Mouse (Mus musculus) limb, embryonic 12.5 days (tissue): ENCODE measurements around the gene Defb29. TPM values are rescaled to one million over a fixed set of nuclear protein-coding genes. Genes with fewer than 3 reads are reported as not detected.

Experiments used
- ATAC-seq: fragments of 200-750 bp; cut with Nextera tagmentation; 2 replicates; pipeline ENCODE4 v1.8.0; 2017; ENCODE audit warnings: low read depth, moderate TSS enrichment; ENCODE audit not compliant: insufficient number of reproducible peaks, insufficient read depth, low FRiP score, low TSS enrichment
- H3K27ac ChIP-seq: fragments of 300-500 bp; sonication (generic); 2 replicates; pipeline ENCODE4 v1.5.1; 2016; ENCODE audit warnings: mild to moderate bottlenecking, moderate library complexity
- H3K27me3 ChIP-seq: fragments of 300-500 bp; sonication (generic); 2 replicates; pipeline ENCODE4 v1.6.1; 2016; ENCODE audit warnings: mild to moderate bottlenecking, moderate library complexity
- H3K36me3 ChIP-seq: fragments of 300-500 bp; sonication (generic); 2 replicates; pipeline ENCODE4 v1.6.1; 2016; ENCODE audit warnings: mild to moderate bottlenecking, moderate library complexity
- H3K4me1 ChIP-seq: fragments of 300-500 bp; sonication (generic); replicated peaks from 2 replicates; pipeline ENCODE4 v1.6.1; 2016
- H3K4me2 ChIP-seq: fragments of 300-500 bp; sonication (generic); 2 replicates; pipeline ENCODE4 v1.6.1; 2016; ENCODE audit warnings: mild to moderate bottlenecking, moderate library complexity
- H3K4me3 ChIP-seq: fragments of 300-500 bp; sonication (generic); replicated peaks from 2 replicates; pipeline ENCODE4 v1.5.1; 2016; ENCODE audit warnings: mild to moderate bottlenecking
- H3K9ac ChIP-seq: fragments of 300-500 bp; sonication (generic); replicated peaks from 2 replicates; pipeline ENCODE4 v1.6.1; 2016; ENCODE audit warnings: mild to moderate bottlenecking, moderate library complexity
- H3K9me3 ChIP-seq: fragments of 300-500 bp; sonication (generic); 2 replicates; pipeline ENCODE4 v1.6.1; 2016; ENCODE audit warnings: mild to moderate bottlenecking, moderate library complexity
- WGBS: fragments of 180-500 bp; shearing (Covaris S2); methylation state at CpG from one replicate; pipeline ENCODE4 v1.1.7; 2016; 5-methylcytosine and 5-hydroxymethylcytosine counted together
- polyA plus RNA-seq: library from polyadenylated mRNA; unstranded; fragments of >200 nt; fragmentation: Nextera tagmentation; extraction: Ambion mirVana; gene quantifications from 2 replicates; pipeline ENCODE4 v1.2.1, GENCODE M21; 2016

Defb29 gene
- polyA plus RNA-seq: not detected in 2 replicates

- Histone ChIP-seq H3K36me3 (no peaks in the 10 kb centered on the region), H3K27me3 (no peaks in the 10 kb centered on the region), H3K9me3 (peaks cover 5% of the 10 kb centered on the region), H3K4me1 (0 out of 2 replicates have a peak, but pooled peaks cover 2% of the 10 kb centered on the region), H3K4me2 (no peak within 1 kb of the TSS), H3K27ac (no peak within 1 kb of the TSS), H3K4me3 (no peak within 1 kb of the TSS), H3K9ac (no peak within 1 kb of the TSS)
- ATAC-seq: no peak
- 56% methylated on average over 13 of the region's 13 CpGs for WGBS
These were observed at the start of gene Defb29 for GRCm38 (mm10) chr2:152539944-152540710. Gene Defb29 (minus strand): TSS chr2:152540098.

DNA sequence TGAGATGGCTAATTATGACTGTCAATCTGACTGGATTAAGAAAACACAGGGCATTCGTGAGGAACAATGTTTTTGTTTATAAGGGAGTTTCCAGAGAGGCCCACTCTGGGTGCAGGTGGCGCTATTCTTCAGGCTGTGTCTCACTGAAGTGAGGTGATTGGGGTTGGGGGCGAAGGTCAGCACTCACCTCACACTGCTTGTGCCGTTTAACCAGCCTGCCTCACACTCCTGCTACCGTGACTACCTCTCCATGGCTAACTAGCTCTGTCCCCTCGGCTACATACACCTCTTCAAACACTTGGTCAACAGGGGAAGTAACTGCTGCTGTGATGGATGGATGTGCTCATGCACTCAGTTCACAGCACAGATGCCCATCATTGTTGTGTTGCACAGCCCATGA is 49.1 kb upstream of the Defb29 start:
- WGBS: 36% methylated on average over 6 of the region's 6 CpGs
- no peaks in the 10 kb centered on the region; the same call in 1 of the 2 replicates for H3K4me1 ChIP-seq
- no peak for ATAC-seq
- H3K4me3 ChIP-seq: no peak overlapping the region
- H3K9me3 ChIP-seq: no peaks in the 10 kb centered on the region
- H3K9ac ChIP-seq: no peak overlapping the region
- no peak overlapping the region for H3K4me2 ChIP-seq
- no peaks in the 10 kb centered on the region for H3K27me3 ChIP-seq
- H3K27ac ChIP-seq: no peak overlapping the region
- H3K36me3 ChIP-seq: no peaks in the 10 kb centered on the region

- no peaks in the 10 kb centered on the region for H3K36me3 ChIP-seq
- no peak overlapping the region for H3K4me3 ChIP-seq
- H3K9ac ChIP-seq: no peak overlapping the region
- H3K27ac ChIP-seq: no peak overlapping the region
- H3K4me2 ChIP-seq: no peak overlapping the region
- H3K4me1 ChIP-seq: no peaks in the 10 kb centered on the region; the same call in 1 of the 2 replicates
- ATAC-seq: no peak
- no peaks in the 10 kb centered on the region for H3K9me3 ChIP-seq
- 27% methylated on average over 2 of the region's 2 CpGs for WGBS
- no peaks in the 10 kb centered on the region for H3K27me3 ChIP-seq
These were observed 48.6 kb upstream of the Defb29 start for GRCm38 (mm10) chr2:152588450-152588849.

GRCm38 (mm10) chr2:152586926-152587560 is 47.1 kb upstream of the Defb29 start:
- ATAC-seq: no peak

GRCm38 (mm10) chr2:152580612-152581011 is 40.7 kb upstream of the Defb29 start:
- no peaks in the 10 kb centered on the region for H3K27me3 ChIP-seq
- H3K4me1 ChIP-seq: no peaks in the 10 kb centered on the region
- no peak for ATAC-seq
- no peak overlapping the region for H3K9ac ChIP-seq
- no peaks in the 10 kb centered on the region for H3K36me3 ChIP-seq
- H3K4me2 ChIP-seq: no peak overlapping the region
- no peak overlapping the region for H3K4me3 ChIP-seq
- 88% methylated on average over 11 of the region's 11 CpGs for WGBS
- no peak overlapping the region for H3K27ac ChIP-seq
- no peaks in the 10 kb centered on the region for H3K9me3 ChIP-seq

More at GRCm38 (mm10) chr2:152586926-152587560, 47.1 kb upstream of the Defb29 start:
- Histone ChIP-seq H3K4me3 (no peak overlapping the region), H3K4me2 (no peak overlapping the region), H3K4me1 (no peaks in the 10 kb centered on the region; the same call in 1 of the 2 replicates), H3K9ac (no peak overlapping the region), H3K9me3 (no peaks in the 10 kb centered on the region), H3K27ac (no peak overlapping the region), H3K36me3 (no peaks in the 10 kb centered on the region), H3K27me3 (no peaks in the 10 kb centered on the region)
- WGBS: 81% methylated on average over 4 of the region's 4 CpGs

DNA sequence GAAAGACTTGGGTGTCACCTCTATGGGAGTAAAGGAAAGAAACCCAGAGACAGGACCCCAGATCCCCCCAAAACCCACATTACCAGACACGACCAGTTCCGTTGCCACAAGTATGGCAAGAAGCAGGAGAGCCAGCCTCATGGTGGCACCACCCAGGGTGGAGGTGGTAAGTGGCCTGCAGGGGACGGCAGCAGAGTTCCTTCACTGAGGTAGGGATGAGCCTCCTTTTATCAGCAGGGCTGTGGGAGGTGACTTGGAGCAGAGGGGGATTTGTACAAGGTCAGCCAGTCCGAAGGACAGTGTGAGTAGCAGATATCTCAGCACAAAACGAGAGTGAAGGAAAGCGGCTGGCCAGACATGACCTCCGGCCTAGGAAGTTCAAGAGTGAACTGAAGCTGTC is 40.2 kb upstream of the Defb29 start, which contains the start of gene Defb19:
TSS of gene Defb19 (minus strand) at position 206 of the 400 bp plus-strand sequence.
- no peaks in the 10 kb centered on the region for H3K36me3 ChIP-seq
- no peak within 1 kb of the TSS for H3K27ac ChIP-seq
- H3K4me3 ChIP-seq: no peak within 1 kb of the TSS
- H3K9me3 ChIP-seq: no peaks in the 10 kb centered on the region
- no peak within 1 kb of the TSS for H3K4me2 ChIP-seq
- H3K9ac ChIP-seq: no peak within 1 kb of the TSS
- H3K27me3 ChIP-seq: no peaks in the 10 kb centered on the region
- no peaks in the 10 kb centered on the region for H3K4me1 ChIP-seq
- WGBS: 70% methylated on average over 7 of the region's 7 CpGs
- no peak for ATAC-seq

DNA sequence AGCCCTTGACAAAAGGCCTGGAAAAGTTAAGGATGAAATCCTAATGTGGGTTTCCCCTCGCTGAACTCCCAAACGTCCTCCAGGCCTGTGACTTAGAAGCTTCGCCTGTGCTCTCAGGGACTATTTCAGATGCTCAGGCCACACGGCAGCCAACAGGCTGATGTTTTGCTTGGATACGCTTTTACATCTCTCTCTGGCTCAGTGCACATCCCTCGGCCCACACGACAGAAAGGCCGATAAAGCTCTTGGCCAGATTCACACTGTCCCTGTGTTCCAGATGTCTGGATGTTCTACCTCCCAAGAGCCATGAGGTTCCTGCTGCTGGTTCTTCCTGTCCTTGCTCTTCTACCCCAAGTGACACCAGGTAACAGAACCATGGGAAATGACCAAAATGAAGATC is 33.6 kb upstream of the Defb29 start:
- Histone ChIP-seq H3K4me2 (no peak overlapping the region), H3K4me1 (no peaks in the 10 kb centered on the region), H3K36me3 (no peaks in the 10 kb centered on the region), H3K9ac (no peak overlapping the region), H3K4me3 (no peak overlapping the region), H3K27ac (no peak overlapping the region), H3K27me3 (0 out of 2 replicates have a peak, but pooled peaks cover 4% of the 10 kb centered on the region), H3K9me3 (no peaks in the 10 kb centered on the region)
- 87% methylated on average over 8 of the region's 8 CpGs for WGBS
- ATAC-seq: no peak

DNA sequence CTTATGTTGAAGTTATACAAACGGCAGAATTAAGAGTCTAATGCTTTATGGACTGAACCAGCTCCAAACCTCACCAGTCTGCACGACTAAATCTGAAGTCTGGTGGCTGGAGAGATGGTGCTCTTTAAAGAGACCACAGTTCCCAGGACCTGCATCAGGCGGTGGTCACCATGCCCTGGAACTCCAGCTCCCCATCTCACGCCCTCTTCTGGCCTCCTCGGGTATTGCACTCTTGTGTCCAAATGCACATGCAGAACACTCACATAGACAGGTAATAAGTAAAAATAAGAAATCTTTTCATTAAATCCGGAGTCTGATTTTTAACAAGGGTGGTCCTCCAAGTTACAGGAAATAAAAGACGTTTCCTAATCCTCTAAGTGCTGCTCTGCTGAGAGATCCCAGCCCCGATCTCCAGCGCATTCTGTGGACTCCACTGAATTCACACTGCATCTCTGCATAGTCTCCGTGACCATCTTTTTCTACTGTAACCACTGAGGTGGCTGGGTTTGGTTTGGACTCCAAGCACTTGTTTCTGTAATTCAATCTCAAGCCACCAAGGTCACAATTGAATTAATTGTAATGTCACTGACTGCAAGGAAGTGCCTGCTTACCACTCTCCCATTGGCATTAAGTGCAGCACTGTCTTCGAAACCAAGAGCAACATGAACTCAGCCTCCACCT is 32.4 kb upstream of the Defb29 start, which contains the start of gene Defb21:
TSS of gene Defb21 (plus strand) at position 631 of the 681 bp plus-strand sequence.
- no peak within 1 kb of the TSS for H3K4me3 ChIP-seq
- no peaks in the 10 kb centered on the region for H3K9me3 ChIP-seq
- H3K27me3 ChIP-seq: 0 out of 2 replicates have a peak, but pooled peaks cover 4% of the 10 kb centered on the region
- no peak within 1 kb of the TSS for H3K27ac ChIP-seq
- WGBS: 63% methylated on average over 11 of the region's 11 CpGs
- H3K9ac ChIP-seq: no peak within 1 kb of the TSS
- no peak within 1 kb of the TSS for H3K4me2 ChIP-seq
- H3K4me1 ChIP-seq: no peaks in the 10 kb centered on the region
- H3K36me3 ChIP-seq: no peaks in the 10 kb centered on the region
- ATAC-seq: no peak

- no peaks in the 10 kb centered on the region for H3K4me1 ChIP-seq
- 91% methylated on average over 6 of the region's 6 CpGs for WGBS
- H3K9me3 ChIP-seq: no peaks in the 10 kb centered on the region
- H3K36me3 ChIP-seq: no peaks in the 10 kb centered on the region
- H3K4me2 ChIP-seq: no peak overlapping the region
- H3K27me3 ChIP-seq: 0 out of 2 replicates have a peak, but pooled peaks cover 4% of the 10 kb centered on the region
- no peak for ATAC-seq
- H3K27ac ChIP-seq: no peak overlapping the region
- H3K9ac ChIP-seq: no peak overlapping the region
- H3K4me3 ChIP-seq: no peak overlapping the region
These were observed 30.4 kb upstream of the Defb29 start for GRCm38 (mm10) chr2:152570313-152570712.

GRCm38 (mm10) chr2:152569881-152570280 is 30.0 kb upstream of the Defb29 start:
- no peaks in the 10 kb centered on the region for H3K4me1 ChIP-seq
- H3K27me3 ChIP-seq: 0 out of 2 replicates have a peak, but pooled peaks cover 4% of the 10 kb centered on the region
- H3K27ac ChIP-seq: no peak overlapping the region
- H3K36me3 ChIP-seq: no peaks in the 10 kb centered on the region
- ATAC-seq: no peak
- H3K9ac ChIP-seq: no peak overlapping the region
- H3K9me3 ChIP-seq: no peaks in the 10 kb centered on the region
- 83% methylated on average over 4 of the region's 4 CpGs for WGBS
- no peak overlapping the region for H3K4me3 ChIP-seq
- H3K4me2 ChIP-seq: no peak overlapping the region

- Histone ChIP-seq H3K9me3 (no peaks in the 10 kb centered on the region), H3K9ac (no peak within 1 kb of the TSS), H3K4me2 (no peak within 1 kb of the TSS), H3K36me3 (no peaks in the 10 kb centered on the region), H3K27me3 (0 out of 2 replicates have a peak, but pooled peaks cover 4% of the 10 kb centered on the region), H3K4me3 (no peak within 1 kb of the TSS), H3K27ac (no peak within 1 kb of the TSS), H3K4me1 (no peaks in the 10 kb centered on the region)
- WGBS: 83% methylated on average over 5 of the region's 5 CpGs
- no peak for ATAC-seq
These were observed 29.1 kb upstream of the Defb29 start, which contains the start of gene Gm17416 for GRCm38 (mm10) chr2:152569038-152569437. Gene Gm17416 (plus strand): TSS chr2:152569338.
